Mouse (Mus musculus): ENCODE measurements around the gene Lad1.

GRCm38 (mm10) chr1:135834206-135834859 lies 15.9 kb downstream of the Lad1 start:
- TF ChIP-seq CTCF (IDR thresholded peaks at IDR 0.05; ENCODE audit: control insufficient read depth, insufficient read depth, insufficient read length): peak; percentile 21
- TF ChIP-seq USF1 (IDR thresholded peaks at IDR 0.05; ENCODE audit: low read depth): no peak
